Mouse (Mus musculus): Measurements from ENCODE around the gene Flrt1. TPM values are rescaled to one million over a fixed set of nuclear protein-coding genes. Genes with fewer than 3 reads are reported as not detected.

Gene Flrt1
- polyA plus RNA-seq (2014; fragmentation: Nextera tagmentation; extraction: Ambion mirVana), result 0.79 and 0.97 TPM in 2 replicates

- H3K9me3 ChIP-seq (replicated peaks; ENCODE audit: control insufficient read depth, low read length), result no peaks in the 10 kb centered on the region
- H3K36me3 ChIP-seq (ENCODE audit: control insufficient read depth, insufficient read depth, low read length), result no peaks in the 10 kb centered on the region
- peaks cover 16% of the 10 kb centered on the region; the same call in 1 of the 2 replicates for H3K4me1 ChIP-seq (ENCODE audit: control insufficient read depth, insufficient read depth, low read length)
- H3K4me2 ChIP-seq, result no peak within 1 kb of the TSS
- no peak for ATAC-seq (replicated peaks; ENCODE audit: insufficient number of reproducible peaks, low FRiP score, low TSS enrichment)
- no peak within 1 kb of the TSS for H3K9ac ChIP-seq (ENCODE audit: low read depth, low read length)
- whole genome bisulfite sequencing (ENCODE audit: insufficient replicate concordance), result 54% methylated on average over 9 of the region's 9 CpGs
- no peak within 1 kb of the TSS for H3K4me3 ChIP-seq (ENCODE audit: low read depth, low read length)
- no peak within 1 kb of the TSS for H3K27ac ChIP-seq (ENCODE audit: low read depth, low read length)
- peaks cover 6% of the 10 kb centered on the region; the same call in 1 of the 2 replicates for H3K27me3 ChIP-seq (ENCODE audit: control insufficient read depth, insufficient read depth, low read length)
These were observed at the start of gene Flrt1 for GRCm38 (mm10) chr19:7105544-7105943. Gene Flrt1, minus strand, starts transcription at chr19:7105729.

GRCm38 (mm10) chr19:7155196-7155595, 49.7 kb upstream of the Flrt1 start:
- H3K9ac ChIP-seq (ENCODE audit: low read depth, low read length), result 0 out of 2 replicates have a peak overlapping the region, but pooled peaks have one; percentile 12
- no peak overlapping the region for H3K27ac ChIP-seq (ENCODE audit: low read depth, low read length)
- WGBS (ENCODE audit: insufficient replicate concordance), result 73% methylated on average over 6 of the region's 6 CpGs
- no peaks in the 10 kb centered on the region for H3K9me3 ChIP-seq (replicated peaks; ENCODE audit: control insufficient read depth, low read length)
- H3K4me1 ChIP-seq (ENCODE audit: control insufficient read depth, insufficient read depth, low read length), result peaks cover 27% of the 10 kb centered on the region
- H3K4me3 ChIP-seq (ENCODE audit: low read depth, low read length), result no peak overlapping the region
- H3K36me3 ChIP-seq (ENCODE audit: control insufficient read depth, insufficient read depth, low read length), result no peaks in the 10 kb centered on the region
- no peak for ATAC-seq (replicated peaks; ENCODE audit: insufficient number of reproducible peaks, low FRiP score, low TSS enrichment)
- no peak overlapping the region for H3K4me2 ChIP-seq
- peaks cover 22% of the 10 kb centered on the region for H3K27me3 ChIP-seq (ENCODE audit: control insufficient read depth, insufficient read depth, low read length)

GRCm38 (mm10) chr19:7153232-7153631, 47.7 kb upstream of the Flrt1 start:
- Histone ChIP-seq H3K36me3 (ENCODE audit: control insufficient read depth, insufficient read depth, low read length) (no peaks in the 10 kb centered on the region), H3K4me3 (ENCODE audit: low read depth, low read length) (no peak overlapping the region), H3K4me2 (no peak overlapping the region), H3K27me3 (ENCODE audit: control insufficient read depth, insufficient read depth, low read length) (peaks cover 15% of the 10 kb centered on the region), H3K9me3 (replicated peaks; ENCODE audit: control insufficient read depth, low read length) (no peaks in the 10 kb centered on the region), H3K27ac (ENCODE audit: low read depth, low read length) (no peak overlapping the region), H3K4me1 (ENCODE audit: control insufficient read depth, insufficient read depth, low read length) (peaks cover 25% of the 10 kb centered on the region), H3K9ac (ENCODE audit: low read depth, low read length) (no peak overlapping the region)
- WGBS (ENCODE audit: insufficient replicate concordance), result 23% methylated on average over 7 of the region's 7 CpGs
- ATAC-seq (replicated peaks; ENCODE audit: insufficient number of reproducible peaks, low FRiP score, low TSS enrichment), result no peak

GRCm38 (mm10) chr19:7151927-7152653, 46.6 kb upstream of the Flrt1 start:
- Histone ChIP-seq H3K4me1 (ENCODE audit: control insufficient read depth, insufficient read depth, low read length) (peaks cover 17% of the 10 kb centered on the region), H3K9me3 (replicated peaks; ENCODE audit: control insufficient read depth, low read length) (no peaks in the 10 kb centered on the region), H3K27me3 (ENCODE audit: control insufficient read depth, insufficient read depth, low read length) (peaks cover 18% of the 10 kb centered on the region), H3K36me3 (ENCODE audit: control insufficient read depth, insufficient read depth, low read length) (no peaks in the 10 kb centered on the region), H3K9ac (ENCODE audit: low read depth, low read length) (no peak overlapping the region), H3K4me3 (ENCODE audit: low read depth, low read length) (no peak overlapping the region), H3K4me2 (no peak overlapping the region), H3K27ac (ENCODE audit: low read depth, low read length) (no peak overlapping the region)
- no peak for ATAC-seq (replicated peaks; ENCODE audit: insufficient number of reproducible peaks, low FRiP score, low TSS enrichment)
- 83% methylated on average over 6 of the region's 6 CpGs for WGBS (ENCODE audit: insufficient replicate concordance)

GRCm38 (mm10) chr19:7151300-7151926, 45.9 kb upstream of the Flrt1 start:
- H3K4me1 ChIP-seq (ENCODE audit: control insufficient read depth, insufficient read depth, low read length), result peaks cover 15% of the 10 kb centered on the region
- H3K9me3 ChIP-seq (replicated peaks; ENCODE audit: control insufficient read depth, low read length), result no peaks in the 10 kb centered on the region
- no peak overlapping the region for H3K4me3 ChIP-seq (ENCODE audit: low read depth, low read length)
- no peak for ATAC-seq (replicated peaks; ENCODE audit: insufficient number of reproducible peaks, low FRiP score, low TSS enrichment)
- peaks cover 21% of the 10 kb centered on the region for H3K27me3 ChIP-seq (ENCODE audit: control insufficient read depth, insufficient read depth, low read length)
- no peak overlapping the region for H3K9ac ChIP-seq (ENCODE audit: low read depth, low read length)
- no peaks in the 10 kb centered on the region for H3K36me3 ChIP-seq (ENCODE audit: control insufficient read depth, insufficient read depth, low read length)
- no peak overlapping the region for H3K4me2 ChIP-seq
- WGBS (ENCODE audit: insufficient replicate concordance), result 76% methylated on average over 7 of the region's 7 CpGs
- no peak overlapping the region for H3K27ac ChIP-seq (ENCODE audit: low read depth, low read length)

GRCm38 (mm10) chr19:7149158-7149685, 43.7 kb upstream of the Flrt1 start:
- ATAC-seq (replicated peaks; ENCODE audit: insufficient number of reproducible peaks, low FRiP score, low TSS enrichment), result no peak
- Histone ChIP-seq H3K4me1 (ENCODE audit: control insufficient read depth, insufficient read depth, low read length) (peaks cover 15% of the 10 kb centered on the region), H3K27ac (ENCODE audit: low read depth, low read length) (no peak overlapping the region), H3K4me2 (no peak overlapping the region), H3K4me3 (ENCODE audit: low read depth, low read length) (no peak overlapping the region), H3K27me3 (ENCODE audit: control insufficient read depth, insufficient read depth, low read length) (peaks cover 42% of the 10 kb centered on the region), H3K36me3 (ENCODE audit: control insufficient read depth, insufficient read depth, low read length) (no peaks in the 10 kb centered on the region), H3K9me3 (replicated peaks; ENCODE audit: control insufficient read depth, low read length) (no peaks in the 10 kb centered on the region), H3K9ac (ENCODE audit: low read depth, low read length) (no peak overlapping the region)
- 66% methylated on average over 7 of the region's 7 CpGs for WGBS (ENCODE audit: insufficient replicate concordance)

- H3K36me3 ChIP-seq (ENCODE audit: control insufficient read depth, insufficient read depth, low read length), result no peaks in the 10 kb centered on the region
- no peak overlapping the region for H3K4me2 ChIP-seq
- peaks cover 44% of the 10 kb centered on the region for H3K27me3 ChIP-seq (ENCODE audit: control insufficient read depth, insufficient read depth, low read length)
- H3K4me3 ChIP-seq (ENCODE audit: low read depth, low read length), result no peak overlapping the region
- H3K9me3 ChIP-seq (replicated peaks; ENCODE audit: control insufficient read depth, low read length), result no peaks in the 10 kb centered on the region
- H3K9ac ChIP-seq (ENCODE audit: low read depth, low read length), result no peak overlapping the region
- WGBS (ENCODE audit: insufficient replicate concordance), result 57% methylated on average over 8 of the region's 8 CpGs
- H3K4me1 ChIP-seq (ENCODE audit: control insufficient read depth, insufficient read depth, low read length), result peaks cover 19% of the 10 kb centered on the region
- H3K27ac ChIP-seq (ENCODE audit: low read depth, low read length), result no peak overlapping the region
- no peak for ATAC-seq (replicated peaks; ENCODE audit: insufficient number of reproducible peaks, low FRiP score, low TSS enrichment)
These were observed 43.1 kb upstream of the Flrt1 start for GRCm38 (mm10) chr19:7148541-7149085.

- peaks cover 15% of the 10 kb centered on the region for H3K4me1 ChIP-seq (ENCODE audit: control insufficient read depth, insufficient read depth, low read length)
These were observed 42.6 kb upstream of the Flrt1 start for GRCm38 (mm10) chr19:7148096-7148495.

More at GRCm38 (mm10) chr19:7148096-7148495, 42.6 kb upstream of the Flrt1 start:
- WGBS (ENCODE audit: insufficient replicate concordance), result 44% methylated on average over 4 of the region's 4 CpGs
- no peak overlapping the region for H3K27ac ChIP-seq (ENCODE audit: low read depth, low read length)
- H3K27me3 ChIP-seq (ENCODE audit: control insufficient read depth, insufficient read depth, low read length), result peaks cover 46% of the 10 kb centered on the region
- ATAC-seq (replicated peaks; ENCODE audit: insufficient number of reproducible peaks, low FRiP score, low TSS enrichment), result no peak
- no peak overlapping the region for H3K9ac ChIP-seq (ENCODE audit: low read depth, low read length)
- H3K9me3 ChIP-seq (replicated peaks; ENCODE audit: control insufficient read depth, low read length), result no peaks in the 10 kb centered on the region
- no peaks in the 10 kb centered on the region for H3K36me3 ChIP-seq (ENCODE audit: control insufficient read depth, insufficient read depth, low read length)
- H3K4me2 ChIP-seq, result no peak overlapping the region
- no peak overlapping the region for H3K4me3 ChIP-seq (ENCODE audit: low read depth, low read length)

All from heart, embryonic 11.5 days (tissue).